Mouse (Mus musculus): ENCODE results near the gene Mob3c. TPM values are rescaled to one million over a fixed set of nuclear protein-coding genes. Genes with fewer than 3 reads are reported as not detected.

Mob3c gene
- polyA plus RNA-seq (2015; fragmentation: Nextera tagmentation; extraction: Ambion mirVana) = 4.3 and 6.2 TPM in 2 replicates

DNA sequence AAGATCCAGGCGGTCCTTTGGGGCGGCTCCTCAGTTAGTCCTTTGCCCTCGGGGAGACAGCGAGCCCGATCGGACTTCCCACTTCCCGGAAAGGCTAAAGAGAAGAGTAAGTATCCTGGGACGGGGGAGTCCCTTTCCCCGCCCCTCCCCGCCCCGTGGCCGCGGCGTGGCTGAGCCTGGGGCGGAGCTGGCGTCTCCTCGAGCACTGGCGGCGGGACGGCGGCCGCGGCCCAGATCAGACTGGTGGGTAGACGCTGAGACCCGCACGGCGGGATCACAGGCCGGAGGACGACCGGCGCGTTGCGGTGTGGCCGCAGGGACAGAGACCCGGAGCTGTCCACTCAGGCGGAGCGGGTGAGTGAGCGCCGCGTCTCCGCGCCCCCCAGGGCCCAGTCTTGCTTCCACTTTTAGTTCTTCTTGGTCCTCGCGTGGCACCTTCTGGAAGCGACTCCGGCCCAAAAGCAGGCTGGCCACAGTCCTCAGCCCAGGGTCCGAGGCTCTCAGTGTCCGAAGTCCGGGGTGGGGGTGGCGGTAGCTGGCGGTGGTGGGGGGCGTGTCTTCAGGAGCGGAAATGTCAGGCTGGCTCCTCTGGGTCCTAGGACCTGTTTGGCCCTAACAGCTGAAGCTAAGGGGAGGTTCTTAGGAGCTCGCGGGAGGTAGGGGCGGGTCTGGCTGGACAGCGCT, at the start of gene Mob3c:
Gene Mob3c, plus strand, starts transcription at position 205 of the 684 bp plus-strand sequence.
- Histone ChIP-seq H3K4me1 (replicated peaks) (peaks cover 10% of the 10 kb centered on the region), H3K36me3 (no peaks in the 10 kb centered on the region), H3K4me2 (peak within 1 kb of the TSS; percentile 72), H3K27me3 (peaks cover 17% of the 10 kb centered on the region), H3K9me3 (no peaks in the 10 kb centered on the region), H3K9ac (peak within 1 kb of the TSS; percentile 79), H3K4me3 (peak within 1 kb of the TSS; percentile 85), H3K27ac (replicated peaks) (peak within 1 kb of the TSS; percentile 63)
- WGBS = under 1% methylated on average over 55 of the region's 57 CpGs
- peak; percentile 91 for ATAC-seq (ENCODE audit: low read depth)

DNA sequence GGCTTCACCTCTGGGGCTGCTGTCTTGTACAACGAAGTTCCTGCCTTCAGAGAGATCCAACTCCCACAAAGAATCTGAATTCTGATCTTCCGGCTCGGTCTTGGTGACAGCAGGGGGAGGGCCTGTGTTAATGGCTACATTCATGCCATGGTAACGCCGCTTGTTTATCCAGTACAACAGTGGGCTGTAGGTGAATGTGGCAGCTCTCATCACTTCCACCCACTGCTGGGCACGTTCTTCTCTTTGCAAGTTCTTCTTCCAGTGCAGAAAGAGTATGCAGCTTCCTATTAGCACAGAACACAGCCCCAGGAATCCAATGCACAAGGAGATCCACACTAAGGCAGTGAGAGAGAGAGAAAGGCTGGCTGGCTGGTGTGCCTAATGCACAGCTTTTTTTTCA, 47.6 kb upstream of the Mob3c start:
- peaks cover 5% of the 10 kb centered on the region for H3K4me1 ChIP-seq (replicated peaks)
- H3K27ac ChIP-seq (replicated peaks) = no peak overlapping the region
- H3K4me2 ChIP-seq = no peak overlapping the region
- 41% methylated on average over 6 of the region's 6 CpGs for WGBS
- no peaks in the 10 kb centered on the region for H3K27me3 ChIP-seq
- H3K36me3 ChIP-seq = peaks cover 17% of the 10 kb centered on the region
- ATAC-seq (ENCODE audit: low read depth) = no peak
- no peak overlapping the region for H3K9ac ChIP-seq
- no peak overlapping the region for H3K4me3 ChIP-seq
- H3K9me3 ChIP-seq = no peaks in the 10 kb centered on the region

DNA sequence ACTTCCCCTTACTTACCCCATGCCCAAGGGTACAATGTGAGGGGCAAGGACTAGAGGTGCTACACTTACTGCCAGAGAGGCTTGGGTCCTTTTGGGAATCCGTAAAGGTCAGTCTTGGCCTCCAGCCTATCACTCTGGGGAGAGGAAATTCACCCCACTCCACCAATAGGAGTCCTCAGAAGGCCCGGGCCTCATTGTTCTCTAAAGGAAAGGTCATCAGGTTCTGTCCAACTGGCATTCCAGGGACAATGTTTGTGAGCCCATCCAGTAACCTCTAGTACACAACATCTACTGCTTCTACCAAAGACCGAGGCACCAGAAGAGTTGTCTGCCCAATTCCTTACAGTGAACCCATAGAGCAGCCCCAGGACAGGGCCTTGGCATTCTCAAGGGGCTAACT, 47.0 kb upstream of the Mob3c start, which contains the start of gene Tex38:
Gene Tex38, minus strand, starts transcription at position 101 of the 400 bp plus-strand sequence.
- Histone ChIP-seq H3K27me3 (no peaks in the 10 kb centered on the region), H3K4me1 (replicated peaks) (peaks cover 12% of the 10 kb centered on the region), H3K27ac (replicated peaks) (no peak within 1 kb of the TSS), H3K4me2 (no peak within 1 kb of the TSS), H3K9me3 (no peaks in the 10 kb centered on the region), H3K9ac (no peak within 1 kb of the TSS), H3K4me3 (no peak within 1 kb of the TSS), H3K36me3 (peaks cover 17% of the 10 kb centered on the region)
- ATAC-seq (ENCODE audit: low read depth) = no peak
- 83% methylated on average over 3 of the region's 3 CpGs for WGBS

DNA sequence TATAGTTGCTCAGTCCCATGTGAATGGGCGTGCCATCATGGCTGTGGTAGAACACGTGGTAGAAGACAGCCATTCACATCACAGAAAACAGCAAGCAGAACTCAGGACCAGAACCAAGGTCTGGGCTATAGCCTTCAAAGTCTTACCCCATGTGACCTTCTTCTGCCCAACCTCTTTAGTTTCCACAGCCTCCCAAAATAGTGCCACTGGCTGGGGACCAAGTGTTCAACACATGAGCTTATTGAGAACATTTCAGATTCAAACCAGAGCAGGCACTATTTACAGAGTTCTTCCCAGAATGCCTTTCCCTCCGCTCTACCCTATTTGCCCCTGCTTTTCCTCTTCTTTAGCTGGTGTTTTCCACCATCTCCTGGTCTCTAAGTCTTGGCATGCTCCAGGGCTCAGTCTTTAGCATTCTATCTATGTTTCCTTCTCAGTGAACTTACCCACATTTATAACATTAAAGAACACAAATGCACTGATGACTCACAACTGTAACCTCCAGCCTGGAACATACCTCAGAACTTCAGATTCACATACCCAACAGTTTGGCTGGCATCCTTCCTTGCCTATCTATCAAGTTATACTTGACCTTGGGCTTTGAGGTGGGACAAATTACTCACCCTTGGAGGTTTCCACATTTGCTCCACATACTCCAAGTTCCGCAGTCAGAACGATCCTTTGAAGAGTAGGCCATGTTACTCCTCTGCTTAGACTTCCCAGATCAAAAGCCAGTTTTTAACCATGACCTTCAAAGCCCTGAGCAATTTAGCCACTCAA, 45.7 kb upstream of the Mob3c start:
- H3K4me1 ChIP-seq (replicated peaks) = peaks cover 19% of the 10 kb centered on the region
- no peak overlapping the region for H3K27ac ChIP-seq (replicated peaks)
- H3K9ac ChIP-seq = no peak overlapping the region
- ATAC-seq (ENCODE audit: low read depth) = no peak
- no peaks in the 10 kb centered on the region for H3K27me3 ChIP-seq
- no peak overlapping the region for H3K4me3 ChIP-seq
- 86% methylated on average over 5 of the region's 5 CpGs for WGBS
- H3K4me2 ChIP-seq = no peak overlapping the region
- no peaks in the 10 kb centered on the region for H3K9me3 ChIP-seq
- peaks cover 12% of the 10 kb centered on the region for H3K36me3 ChIP-seq

DNA sequence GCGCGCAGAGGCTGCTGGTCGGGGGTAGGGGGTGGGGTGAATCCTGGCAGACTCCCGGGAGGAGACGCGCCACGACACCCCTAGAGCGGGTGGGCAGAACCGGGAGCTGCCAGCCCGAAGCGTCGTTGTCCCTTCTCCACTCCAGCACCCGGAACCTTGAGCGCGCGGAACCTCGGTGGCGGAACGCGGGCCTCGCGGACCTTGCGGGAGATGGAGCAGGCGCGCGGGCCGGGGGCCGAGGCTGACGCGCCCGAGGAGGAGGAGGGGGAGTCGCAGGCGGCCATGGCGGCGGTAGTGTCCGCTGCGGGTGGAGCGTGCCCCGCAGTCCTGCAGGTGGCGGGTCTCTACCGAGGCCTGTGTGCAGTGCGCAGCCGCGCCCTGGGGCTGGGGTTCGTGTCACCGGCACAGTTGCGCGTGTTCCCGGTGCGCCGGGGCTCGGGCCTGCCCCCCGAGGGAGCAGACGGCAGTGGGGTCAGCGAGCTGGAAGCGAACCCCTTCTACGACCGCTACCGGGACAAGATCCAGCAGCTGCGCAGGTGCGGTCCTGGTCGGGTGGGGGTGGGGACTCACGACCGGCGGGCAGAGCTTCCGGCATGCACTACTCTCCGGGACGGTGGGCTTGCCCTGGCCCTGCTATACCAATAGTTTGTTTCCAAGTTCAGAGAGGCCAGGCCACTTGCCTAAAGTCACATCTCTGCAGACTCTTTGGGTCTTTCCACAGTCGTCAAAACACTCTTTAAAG, 43.0 kb upstream of the Mob3c start, which contains the start of gene Atpaf1:
Gene Atpaf1, plus strand, starts transcription at position 44 of the 742 bp plus-strand sequence.
- Histone ChIP-seq H3K9ac (peak within 1 kb of the TSS; percentile 83), H3K27me3 (no peaks in the 10 kb centered on the region), H3K27ac (replicated peaks) (peak within 1 kb of the TSS; percentile 52; the same call in 1 of the 2 replicates), H3K9me3 (no peaks in the 10 kb centered on the region), H3K36me3 (peaks cover 13% of the 10 kb centered on the region), H3K4me1 (replicated peaks) (peaks cover 19% of the 10 kb centered on the region), H3K4me3 (peak within 1 kb of the TSS; percentile 72), H3K4me2 (peak within 1 kb of the TSS; percentile 71)
- peak; percentile 93 for ATAC-seq (ENCODE audit: low read depth)
- under 1% methylated on average over 67 of the region's 69 CpGs for WGBS

DNA sequence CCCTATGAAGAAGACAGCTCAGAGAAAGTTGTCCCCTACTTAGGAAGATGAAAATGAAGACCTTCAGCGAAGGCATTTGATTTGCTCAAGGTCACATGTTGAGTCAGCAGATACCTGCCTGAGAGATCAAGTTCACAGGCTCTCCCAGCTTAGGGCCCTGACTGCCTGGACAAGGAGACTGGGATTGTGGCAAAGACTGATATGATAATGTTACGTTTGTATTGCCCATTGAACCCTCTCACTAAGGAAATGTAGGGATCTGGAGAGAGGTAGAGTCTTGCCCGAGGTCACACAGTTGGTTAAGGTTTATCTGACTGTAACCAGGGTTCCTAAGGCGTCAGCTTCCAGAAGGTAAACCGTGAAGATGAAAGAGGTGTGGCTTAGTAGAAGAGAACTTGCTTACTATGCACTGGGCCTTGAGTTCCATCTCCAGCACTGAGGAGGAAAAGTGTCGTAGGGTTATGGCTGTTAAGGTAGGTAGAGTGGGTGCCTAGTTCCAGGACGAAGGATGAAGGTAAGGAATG, 42.3 kb upstream of the Mob3c start:
- 0 out of 2 replicates have a peak, but pooled peaks have one; percentile 25 for ATAC-seq (ENCODE audit: low read depth)
- Histone ChIP-seq H3K27me3 (no peaks in the 10 kb centered on the region), H3K9ac (peak overlapping the region; percentile 83), H3K36me3 (peaks cover 19% of the 10 kb centered on the region), H3K4me2 (peak overlapping the region; percentile 71), H3K27ac (replicated peaks) (0 out of 2 replicates have a peak overlapping the region, but pooled peaks have one; percentile 52), H3K9me3 (no peaks in the 10 kb centered on the region), H3K4me3 (peak overlapping the region; percentile 72), H3K4me1 (replicated peaks) (peaks cover 19% of the 10 kb centered on the region)
- WGBS = 61% methylated on average over 7 of the region's 7 CpGs

DNA sequence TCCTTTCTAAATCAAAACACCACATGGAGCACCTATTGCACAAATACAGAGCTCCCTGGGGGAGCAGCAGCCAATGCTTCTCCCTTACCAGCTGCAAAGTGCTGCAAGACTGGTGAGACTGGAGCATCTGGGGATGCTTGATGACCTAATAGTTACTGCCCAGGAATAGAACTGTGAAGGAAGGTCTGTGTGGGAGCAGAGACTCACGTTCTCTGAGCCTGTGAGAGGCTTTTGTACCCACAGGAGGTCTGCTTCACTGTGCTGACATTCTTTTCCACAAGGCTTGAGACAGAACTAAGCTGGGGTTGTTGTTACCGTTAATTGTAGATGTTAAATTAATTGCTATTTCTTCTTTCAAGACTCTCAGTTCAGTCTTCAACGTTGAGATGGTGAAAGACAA, 37.0 kb upstream of the Mob3c start:
- no peak overlapping the region for H3K4me3 ChIP-seq
- peaks cover 52% of the 10 kb centered on the region for H3K36me3 ChIP-seq
- no peaks in the 10 kb centered on the region for H3K9me3 ChIP-seq
- H3K27ac ChIP-seq (replicated peaks) = no peak overlapping the region
- H3K4me2 ChIP-seq = no peak overlapping the region
- H3K4me1 ChIP-seq (replicated peaks) = peaks cover 8% of the 10 kb centered on the region
- WGBS = 64% methylated on average over 3 of the region's 3 CpGs
- no peak for ATAC-seq (ENCODE audit: low read depth)
- H3K9ac ChIP-seq = no peak overlapping the region
- H3K27me3 ChIP-seq = no peaks in the 10 kb centered on the region

DNA sequence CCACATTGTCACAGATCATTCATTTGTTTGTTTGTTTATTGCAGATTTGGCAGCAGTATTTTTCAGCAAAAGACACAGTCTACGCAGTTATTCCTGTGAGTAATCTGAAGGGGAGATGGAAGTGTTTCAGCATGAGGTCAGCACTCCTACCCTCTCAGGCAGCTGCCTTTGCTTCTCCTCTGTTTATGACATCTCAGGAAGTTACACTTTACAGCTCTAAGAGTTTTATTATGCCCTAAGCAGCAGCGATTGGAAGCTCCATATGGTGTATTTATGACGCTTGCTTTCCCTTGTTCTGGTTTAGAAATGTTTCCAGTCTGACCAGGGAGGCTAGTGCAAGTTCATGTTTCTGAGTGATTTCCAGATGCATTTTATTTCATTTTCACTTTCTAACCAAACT, 32.5 kb upstream of the Mob3c start:
- H3K9me3 ChIP-seq = no peaks in the 10 kb centered on the region
- WGBS = 51% methylated on average over 3 of the region's 3 CpGs
- H3K4me2 ChIP-seq = no peak overlapping the region
- H3K9ac ChIP-seq = no peak overlapping the region
- no peaks in the 10 kb centered on the region for H3K27me3 ChIP-seq
- H3K4me1 ChIP-seq (replicated peaks) = no peaks in the 10 kb centered on the region
- no peak overlapping the region for H3K27ac ChIP-seq (replicated peaks)
- H3K4me3 ChIP-seq = no peak overlapping the region
- no peak for ATAC-seq (ENCODE audit: low read depth)
- H3K36me3 ChIP-seq = peaks cover 72% of the 10 kb centered on the region

DNA sequence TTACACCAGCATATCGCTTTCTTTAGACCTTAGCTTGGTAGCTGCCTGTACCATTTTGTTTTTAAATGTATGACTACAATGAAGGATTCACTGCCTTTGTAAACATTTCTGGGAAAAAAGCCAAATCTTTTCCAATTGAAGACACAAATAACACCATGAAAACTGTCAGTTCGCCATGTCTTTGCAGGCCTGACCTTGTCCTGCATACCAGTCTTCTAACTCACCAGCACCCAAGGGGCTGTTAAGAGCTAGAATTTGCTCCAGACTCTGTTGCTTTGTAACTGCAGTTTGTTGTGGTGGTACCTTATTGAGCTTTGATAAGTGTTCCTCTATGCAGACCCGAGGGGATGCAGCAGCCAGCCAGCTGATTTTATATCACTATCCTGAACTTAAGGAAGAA, 27.9 kb upstream of the Mob3c start:
- no peak for ATAC-seq (ENCODE audit: low read depth)
- WGBS = 63% methylated on average over 3 of the region's 3 CpGs
- H3K36me3 ChIP-seq = peaks cover 58% of the 10 kb centered on the region

DNA sequence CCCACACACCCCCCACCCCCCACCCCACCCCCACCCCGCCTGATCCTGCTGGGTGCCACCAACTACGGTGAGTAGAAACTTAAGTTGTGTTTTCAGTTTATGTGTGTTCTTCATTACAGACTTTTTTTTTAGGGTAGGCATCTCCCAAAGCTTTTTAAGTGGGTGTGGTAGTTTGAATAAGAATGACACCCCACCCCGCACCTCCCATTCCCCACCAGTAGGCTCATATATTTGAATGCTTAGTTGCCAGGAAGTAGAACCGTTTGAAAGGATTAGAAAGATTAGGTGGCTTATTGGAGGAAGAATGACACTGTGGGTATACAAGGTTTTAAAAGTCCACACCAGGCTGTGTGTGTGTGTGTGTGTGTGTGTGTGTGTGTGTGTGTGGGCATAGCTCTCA, 15.6 kb upstream of the Mob3c start:
- no peak overlapping the region for H3K4me3 ChIP-seq
- no peak overlapping the region for H3K4me2 ChIP-seq
- WGBS = 85% methylated on average over 4 of the region's 4 CpGs
- no peak for ATAC-seq (ENCODE audit: low read depth)
- peaks cover 29% of the 10 kb centered on the region for H3K36me3 ChIP-seq
- H3K27me3 ChIP-seq = no peaks in the 10 kb centered on the region
- no peak overlapping the region for H3K9ac ChIP-seq
- H3K4me1 ChIP-seq (replicated peaks) = no peaks in the 10 kb centered on the region
- no peaks in the 10 kb centered on the region for H3K9me3 ChIP-seq
- no peak overlapping the region for H3K27ac ChIP-seq (replicated peaks)

More for the DNA sequence above, 27.9 kb upstream of the Mob3c start:
- Histone ChIP-seq H3K4me2 (no peak overlapping the region), H3K4me1 (replicated peaks) (no peaks in the 10 kb centered on the region), H3K27me3 (no peaks in the 10 kb centered on the region), H3K4me3 (no peak overlapping the region), H3K9ac (no peak overlapping the region), H3K9me3 (no peaks in the 10 kb centered on the region), H3K27ac (replicated peaks) (no peak overlapping the region)

DNA sequence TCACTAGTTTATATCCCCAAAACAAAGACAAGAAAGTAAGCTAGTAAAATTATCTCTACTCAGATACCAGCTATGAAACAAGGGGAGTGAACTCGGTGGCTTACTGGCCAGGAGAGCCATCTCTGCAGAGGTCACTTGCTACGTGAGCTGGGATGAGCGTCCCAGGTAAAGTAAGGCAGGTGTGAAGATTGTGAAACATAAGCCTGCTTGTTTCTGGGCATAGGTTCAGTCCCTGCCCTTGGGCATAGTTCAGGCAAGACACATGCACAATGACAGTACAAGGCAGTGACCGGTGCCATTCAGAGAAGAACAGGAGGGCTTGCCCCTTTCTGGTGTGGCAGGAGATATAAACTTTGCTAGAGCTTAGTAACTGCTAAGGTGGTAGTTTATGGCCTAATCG, 12.3 kb upstream of the Mob3c start:
- WGBS = 95% methylated on average over 5 of the region's 5 CpGs
- Histone ChIP-seq H3K36me3 (peaks cover 30% of the 10 kb centered on the region), H3K4me2 (no peak overlapping the region), H3K4me3 (no peak overlapping the region), H3K9ac (no peak overlapping the region), H3K27me3 (no peaks in the 10 kb centered on the region), H3K4me1 (replicated peaks) (no peaks in the 10 kb centered on the region), H3K27ac (replicated peaks) (no peak overlapping the region), H3K9me3 (no peaks in the 10 kb centered on the region)
- no peak for ATAC-seq (ENCODE audit: low read depth)
